In the genomic region with DNA sequence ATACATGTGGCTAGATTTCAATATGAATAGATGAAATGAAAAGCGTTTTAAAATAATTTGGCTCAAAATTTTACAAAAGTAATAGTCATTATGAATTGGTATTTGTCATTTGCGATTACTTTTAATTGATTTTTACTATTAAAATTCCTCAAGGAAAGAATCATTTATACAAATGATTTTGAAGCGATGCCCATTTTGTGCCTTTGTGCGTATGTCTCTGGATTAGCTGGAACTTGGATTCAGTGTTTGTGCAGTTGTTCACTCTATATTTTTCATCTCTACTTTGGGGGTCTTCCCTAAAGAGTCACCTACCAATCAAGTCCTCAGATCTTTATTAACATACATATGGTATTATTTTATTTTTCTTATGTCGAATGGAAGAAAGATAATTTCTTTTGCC, we compare ENCODE assay signal across 7 mouse cellular contexts.
DNase-seq lines count a peak whose midpoint lies in the region; ATAC-seq and TF ChIP-seq lines count a peak whose summit lies in the region.

No protein-coding gene starts in this region.

- H3K36me3 ChIP-seq in lung, embryonic 14.5 days (ENCODE audit: insufficient read depth): no peaks in the 10 kb centered on the region
- no peaks in the 10 kb centered on the region for H3K36me3 ChIP-seq in forebrain, embryonic 15.5 days
- H3K36me3 ChIP-seq in limb, embryonic 13.5 days: no peaks in the 10 kb centered on the region

- ATAC-seq in lung, embryonic 14.5 days (ENCODE audit: insufficient read depth): no peak
- no peak for ATAC-seq in forebrain, embryonic 15.5 days (replicated peaks)
- ATAC-seq in limb, embryonic 13.5 days (ENCODE audit: low FRiP score, low read depth): no peak

- no peaks in the 10 kb centered on the region for H3K9me3 ChIP-seq in lung, embryonic 14.5 days (ENCODE audit: low read depth, low read length)
- no peaks in the 10 kb centered on the region for H3K9me3 ChIP-seq in forebrain, embryonic 15.5 days
- H3K9me3 ChIP-seq in limb, embryonic 13.5 days: no peaks in the 10 kb centered on the region

- peaks cover 2% of the 10 kb centered on the region; the same call in 1 of the 2 replicates for H3K4me1 ChIP-seq in lung, embryonic 14.5 days (ENCODE audit: insufficient read depth)
- peaks cover 47% of the 10 kb centered on the region for H3K4me1 ChIP-seq in forebrain, embryonic 15.5 days
- H3K4me1 ChIP-seq in limb, embryonic 13.5 days: peaks cover 29% of the 10 kb centered on the region
- no peaks in the 10 kb centered on the region for H3K4me1 ChIP-seq in olfactory bulb, adult 2 months (ENCODE audit: control insufficient read depth, insufficient read depth, low read length)

- H3K4me3 ChIP-seq in lung, embryonic 14.5 days (ENCODE audit: low read depth, low read length): peak overlapping the region; percentile 53
- H3K4me3 ChIP-seq in forebrain, embryonic 15.5 days: peak overlapping the region; percentile 53
- peak overlapping the region; percentile 76 for H3K4me3 ChIP-seq in limb, embryonic 13.5 days
- H3K4me3 ChIP-seq in olfactory bulb, adult 2 months (ENCODE audit: insufficient read depth, low read depth, low read length): no peak overlapping the region

- H3K4me2 ChIP-seq in lung, embryonic 14.5 days: peak overlapping the region; percentile 80
- peak overlapping the region; percentile 50 for H3K4me2 ChIP-seq in forebrain, embryonic 15.5 days (replicated peaks)
- H3K4me2 ChIP-seq in limb, embryonic 13.5 days (replicated peaks): peak overlapping the region; percentile 69

- H3K27me3 ChIP-seq in lung, embryonic 14.5 days (ENCODE audit: insufficient read depth, low read length): no peaks in the 10 kb centered on the region
- no peaks in the 10 kb centered on the region for H3K27me3 ChIP-seq in forebrain, embryonic 15.5 days
- no peaks in the 10 kb centered on the region for H3K27me3 ChIP-seq in limb, embryonic 13.5 days

- TF ChIP-seq CTCF in lung, embryonic 14.5 days (IDR thresholded peaks at IDR 0.05; ENCODE audit: low read depth): no peak
- TF ChIP-seq CTCF in olfactory bulb, adult 2 months (IDR thresholded peaks at IDR 0.05; ENCODE audit: insufficient read depth, low read depth, low read length): no peak

- no peak for TF ChIP-seq POLR2A in olfactory bulb, adult 2 months (IDR thresholded peaks at IDR 0.05; ENCODE audit: insufficient read depth, low read depth, low read length)

- WGBS in lung, embryonic 14.5 days: 36% methylated on average over 5 of the region's 5 CpGs
- 8% methylated on average over 5 of the region's 5 CpGs for WGBS in forebrain, embryonic 15.5 days
- WGBS in limb, embryonic 13.5 days: 53% methylated on average over 5 of the region's 5 CpGs
- 6% methylated on average over 5 of the region's 5 CpGs for WGBS in olfactory bulb, adult 2 months

- peak overlapping the region; percentile 86 for H3K9ac ChIP-seq in lung, embryonic 14.5 days
- peak overlapping the region; percentile 66 for H3K9ac ChIP-seq in forebrain, embryonic 15.5 days (replicated peaks)
- H3K9ac ChIP-seq in limb, embryonic 13.5 days: peak overlapping the region; percentile 93

- DNase-seq in lung, embryonic 14.5 days: peak; percentile 44
- DNase-seq in lung, postnatal 25 days (ENCODE audit: low spot score): no peak
- no peak for DNase-seq in cerebellum, postnatal 36 days
- no peak for DNase-seq in ovary, postnatal 10 days (ENCODE audit: low spot score)

- H3K27ac ChIP-seq in lung, embryonic 14.5 days (ENCODE audit: low read depth): peak overlapping the region; percentile 94
- H3K27ac ChIP-seq in forebrain, embryonic 15.5 days (replicated peaks): peak overlapping the region; percentile 98
- peak overlapping the region; percentile 97; the same call in 1 of the 2 replicates for H3K27ac ChIP-seq in limb, embryonic 13.5 days
- peak overlapping the region; percentile 96; the same call in 1 of the 2 replicates for H3K27ac ChIP-seq in olfactory bulb, adult 2 months (ENCODE audit: insufficient read depth, low read depth, low read length)
